ENCODE assay signal across 8 mouse cellular contexts in the genomic region with DNA sequence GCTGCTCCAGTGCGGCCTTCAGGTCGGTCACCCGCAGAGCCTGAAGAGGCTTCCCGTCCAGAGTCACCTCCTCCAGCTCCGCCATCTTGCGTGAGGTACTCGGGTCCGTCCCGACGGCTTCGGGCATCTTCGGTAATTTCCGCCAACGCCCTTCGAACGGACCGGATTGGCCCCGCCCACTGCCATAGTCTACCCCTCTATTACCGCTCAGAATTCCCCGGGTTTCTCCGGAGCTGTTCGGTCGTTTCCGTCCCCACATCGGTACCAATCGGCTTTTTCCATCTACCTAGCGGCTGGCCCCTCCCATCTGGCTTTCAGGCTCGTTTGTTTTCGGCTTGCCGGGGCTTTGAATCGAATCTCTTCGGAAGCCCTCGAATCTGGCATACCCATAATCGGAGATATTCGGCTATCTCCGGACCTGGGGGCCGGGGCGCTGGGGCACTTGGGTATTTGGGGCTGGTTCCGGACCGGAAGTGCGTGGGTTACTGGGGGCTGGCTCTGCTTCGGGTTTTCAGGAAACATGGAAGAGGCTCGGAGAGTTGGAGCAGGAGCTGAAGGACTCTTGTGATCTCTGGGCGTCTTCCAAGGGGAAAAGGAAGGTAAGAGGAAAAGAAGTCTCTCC. TPM values are rescaled to one million over a fixed set of nuclear protein-coding genes. Genes with fewer than 3 reads are reported as not detected.
DNase-seq lines count a peak whose midpoint lies in the region; ATAC-seq lines count a peak whose summit lies in the region.

A gene (minus strand): TSS at position 410 of the 622 bp plus-strand sequence.

- WGBS in forebrain, embryonic 14.5 days, result under 1% methylated on average over 44 of the region's 44 CpGs
- WGBS in neural tube, embryonic 15.5 days, result under 1% methylated on average over 44 of the region's 44 CpGs

- H3K9ac ChIP-seq in forebrain, embryonic 14.5 days (ENCODE audit: low read length), result peak within 1 kb of the TSS; percentile 91
- H3K9ac ChIP-seq in neural tube, embryonic 15.5 days (replicated peaks), result peak within 1 kb of the TSS; percentile 95

- H3K4me2 ChIP-seq in forebrain, embryonic 14.5 days (ENCODE audit: low read length), result peak within 1 kb of the TSS; percentile 80
- peak within 1 kb of the TSS; percentile 76 for H3K4me2 ChIP-seq in neural tube, embryonic 15.5 days

- DNase-seq in ES-CJ7 (ENCODE audit: low read depth, low spot score), result peak; percentile 96
- DNase-seq in cerebellum, adult 11 months, result peak; percentile 100
- DNase-seq in forebrain, embryonic 14.5 days (ENCODE audit: low spot score), result peak; percentile 100
- peak; percentile 100 for DNase-seq in heart, postnatal 14 days
- peak; percentile 100 for DNase-seq in layer of hippocampus, adult 11-12 months (ENCODE audit: low spot score)
- peak; percentile 100 for DNase-seq in lung, adult 18-20 months
- peak; percentile 99 for DNase-seq in testis, postnatal 14 days (ENCODE audit: low spot score)

- no peaks in the 10 kb centered on the region for H3K27me3 ChIP-seq in forebrain, embryonic 14.5 days (replicated peaks; ENCODE audit: control insufficient read depth, insufficient read depth, low read length)
- H3K27me3 ChIP-seq in neural tube, embryonic 15.5 days (replicated peaks), result no peaks in the 10 kb centered on the region

- ATAC-seq in forebrain, embryonic 14.5 days, result peak; percentile 98
- peak; percentile 98 for ATAC-seq in neural tube, embryonic 15.5 days (ENCODE audit: low FRiP score)

- intact Hi-C loops in heart, postnatal 14 days (cut with DNase I), result loop anchor here (5.0 to 10.0 kb wide), 2 partner anchors 34 to 328 kb away; a partner anchor contains a TSS

- no peaks in the 10 kb centered on the region for H3K9me3 ChIP-seq in forebrain, embryonic 14.5 days (replicated peaks; ENCODE audit: control insufficient read depth, low read length)
- no peaks in the 10 kb centered on the region for H3K9me3 ChIP-seq in neural tube, embryonic 15.5 days (replicated peaks)

- peak within 1 kb of the TSS; percentile 78 for H3K4me3 ChIP-seq in forebrain, embryonic 14.5 days (ENCODE audit: low read depth, low read length)
- H3K4me3 ChIP-seq in neural tube, embryonic 15.5 days (replicated peaks), result peak within 1 kb of the TSS; percentile 75

- H3K36me3 ChIP-seq in forebrain, embryonic 14.5 days (ENCODE audit: control insufficient read depth, insufficient read depth, low read length), result peaks cover 41% of the 10 kb centered on the region
- H3K36me3 ChIP-seq in neural tube, embryonic 15.5 days, result peaks cover 31% of the 10 kb centered on the region

- H3K4me1 ChIP-seq in forebrain, embryonic 14.5 days (ENCODE audit: control insufficient read depth, insufficient read depth, low read length), result peaks cover 17% of the 10 kb centered on the region
- H3K4me1 ChIP-seq in neural tube, embryonic 15.5 days, result peaks cover 42% of the 10 kb centered on the region

- peak within 1 kb of the TSS; percentile 89 for H3K27ac ChIP-seq in forebrain, embryonic 14.5 days (ENCODE audit: low read depth, low read length)
- H3K27ac ChIP-seq in neural tube, embryonic 15.5 days (replicated peaks), result peak within 1 kb of the TSS; percentile 98

RNA-seq across cellular contexts. Expression of the gene that starts here (rescaled TPM):
- 121 and 140 TPM in 2 replicates for polyA plus RNA-seq in forebrain, embryonic 14.5 days (2014; fragmentation: Nextera tagmentation; extraction: Ambion mirVana)
- total RNA-seq in heart, postnatal 14 days (2021), result 100 to 1,000 TPM; 105 to 106 TPM
- polyA plus RNA-seq in neural tube, embryonic 15.5 days (2015; fragmentation: Nextera tagmentation; extraction: Ambion mirVana), result 113 and 115 TPM in 2 replicates

Comparison
In these comparisons a context has a peak if more than half of its experiments do, and no peak if none do; other contexts are left out.
1. Peak in every context shown above with its lines: DNase-seq, ATAC-seq, H3K4me3 ChIP-seq and H3K27ac ChIP-seq.